Comparison of ENCODE assay signal across 17 mouse cellular contexts in the genomic region with DNA sequence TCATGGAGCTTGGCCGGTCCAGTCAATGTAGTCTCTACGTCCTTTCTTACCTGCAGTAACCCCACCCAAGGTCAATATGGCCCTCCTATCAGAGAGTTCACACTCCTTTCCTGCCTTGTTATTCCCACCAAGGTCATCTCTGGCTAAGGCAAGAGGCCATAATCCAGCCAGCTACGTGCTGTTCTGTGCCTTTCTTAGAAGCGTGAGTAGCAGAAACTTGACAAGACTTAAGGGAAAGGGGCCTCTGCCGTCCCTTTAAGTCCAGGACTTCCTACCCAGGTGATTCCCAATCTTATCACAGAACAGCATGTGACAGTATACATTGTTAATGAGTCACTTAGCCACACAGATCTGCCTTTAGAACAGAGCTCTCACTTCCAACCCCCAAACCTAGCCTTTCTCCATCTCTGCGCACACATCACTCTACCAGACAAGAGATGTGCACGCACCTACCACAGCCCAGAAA. TPM values are rescaled to one million over a fixed set of nuclear protein-coding genes. Genes with fewer than 3 reads are reported as not detected.
DNase-seq lines count a peak whose midpoint lies in the region; ATAC-seq lines count a peak whose summit lies in the region.
"Had no signal": no experiment of that assay in that cellular context is flagged by ENCODE, and none has a peak within 500 bp of the region (broad histone marks: within the 10 kb centered on the region; RNA-seq: fewer than 3 reads in every experiment).

No protein-coding gene starts in this region.

- H3K27ac ChIP-seq in lung, embryonic 16.5 days (ENCODE audit: low read length) = peak overlapping the region; percentile 87
- peak overlapping the region; percentile 32; the same call in 1 of the 2 replicates for H3K27ac ChIP-seq in liver, embryonic 12.5 days
- peak overlapping the region; percentile 63 for H3K27ac ChIP-seq in stomach, embryonic 16.5 days (ENCODE audit: low read length)
- H3K27ac ChIP-seq: layer of hippocampus, adult 2 months; neural tube, embryonic 12.5 days had no signal

- H3K9ac ChIP-seq in lung, embryonic 16.5 days (ENCODE audit: low read length) = no peak overlapping the region
- no peak overlapping the region for H3K9ac ChIP-seq in liver, embryonic 12.5 days
- no peak overlapping the region for H3K9ac ChIP-seq in stomach, embryonic 16.5 days (ENCODE audit: low read length)
- H3K9ac ChIP-seq: forebrain, embryonic 12.5 days; neural tube, embryonic 12.5 days had no signal

- H3K4me3 ChIP-seq in lung, embryonic 16.5 days (ENCODE audit: low read length) = no peak overlapping the region
- H3K4me3 ChIP-seq in liver, embryonic 12.5 days = no peak overlapping the region
- H3K4me3 ChIP-seq in stomach, embryonic 16.5 days (replicated peaks; ENCODE audit: low read length) = no peak overlapping the region
- H3K4me3 ChIP-seq: forebrain, embryonic 12.5 days; layer of hippocampus, adult 2 months; neural tube, embryonic 12.5 days had no signal

- H3K9me3 ChIP-seq in lung, embryonic 16.5 days (ENCODE audit: control insufficient read depth, low read length) = no peaks in the 10 kb centered on the region
- no peaks in the 10 kb centered on the region for H3K9me3 ChIP-seq in liver, embryonic 12.5 days (replicated peaks)
- no peaks in the 10 kb centered on the region for H3K9me3 ChIP-seq in stomach, embryonic 16.5 days (replicated peaks; ENCODE audit: control insufficient read depth, low read length)
- H3K9me3 ChIP-seq: forebrain, embryonic 12.5 days; neural tube, embryonic 12.5 days had no signal

- H3K4me1 ChIP-seq in lung, embryonic 16.5 days (replicated peaks; ENCODE audit: control insufficient read depth, insufficient read depth, low read length) = peaks cover 23% of the 10 kb centered on the region
- H3K4me1 ChIP-seq in liver, embryonic 12.5 days = peaks cover 38% of the 10 kb centered on the region
- H3K4me1 ChIP-seq in stomach, embryonic 16.5 days (ENCODE audit: control insufficient read depth, insufficient read depth, low read length) = peaks cover 10% of the 10 kb centered on the region

- intact Hi-C loops in heart, postnatal 14 days (cut with DNase I) = no loop called here

- H3K4me2 ChIP-seq in lung, embryonic 16.5 days (ENCODE audit: low read depth, low read length) = no peak overlapping the region
- H3K4me2 ChIP-seq in liver, embryonic 12.5 days = no peak overlapping the region
- H3K4me2 ChIP-seq in stomach, embryonic 16.5 days (ENCODE audit: low read depth, low read length) = no peak overlapping the region; the same call in 1 of the 2 replicates
- H3K4me2 ChIP-seq: forebrain, embryonic 12.5 days; neural tube, embryonic 12.5 days had no signal

- H3K27me3 ChIP-seq in lung, embryonic 16.5 days (ENCODE audit: control insufficient read depth, insufficient read depth, low read depth, low read length) = no peaks in the 10 kb centered on the region
- H3K27me3 ChIP-seq in liver, embryonic 12.5 days (replicated peaks) = no peaks in the 10 kb centered on the region
- no peaks in the 10 kb centered on the region for H3K27me3 ChIP-seq in stomach, embryonic 16.5 days (ENCODE audit: control insufficient read depth, insufficient read depth, low read length)
- H3K27me3 ChIP-seq: forebrain, embryonic 12.5 days; neural tube, embryonic 12.5 days had no signal

- H3K36me3 ChIP-seq in lung, embryonic 16.5 days (ENCODE audit: control insufficient read depth, insufficient read depth, low read length) = 0 out of 2 replicates have a peak, but pooled peaks cover 2% of the 10 kb centered on the region
- H3K36me3 ChIP-seq in liver, embryonic 12.5 days = 0 out of 2 replicates have a peak, but pooled peaks cover 7% of the 10 kb centered on the region
- H3K36me3 ChIP-seq in stomach, embryonic 16.5 days (ENCODE audit: control insufficient read depth, insufficient read depth, low read length) = 0 out of 2 replicates have a peak, but pooled peaks cover 2% of the 10 kb centered on the region
- H3K36me3 ChIP-seq: neural tube, embryonic 12.5 days had no signal

- ATAC-seq in lung, embryonic 16.5 days (ENCODE audit: low read depth) = no peak
- peak; percentile 13; the same call in 1 of the 2 replicates for ATAC-seq in liver, embryonic 12.5 days
- peak; percentile 79 for ATAC-seq in stomach, embryonic 16.5 days (ENCODE audit: insufficient read depth, low FRiP score)

- DNase-seq in heart, adult 11 months = peak; percentile 78
- DNase-seq in heart, postnatal 14 days = no peak
- no peak for DNase-seq in lung, postnatal 36 days
- no peak for DNase-seq in cerebellum, postnatal 14 days
- DNase-seq in cerebellum, adult 9-11 months = no peak
- DNase-seq: adrenal gland, adult 8-10 months; cerebellum, adult 18-20 months; embryo, embryonic 11 days; heart, postnatal 10 days; right cerebral cortex, postnatal 25 days; thymus, postnatal 25 days had no signal

- 60% methylated on average over 7 of the region's 7 CpGs for WGBS in lung, embryonic 16.5 days
- 60% methylated on average over 7 of the region's 7 CpGs for WGBS in liver, embryonic 12.5 days (ENCODE audit: insufficient replicate concordance)
- WGBS in stomach, embryonic 16.5 days = 55% methylated on average over 7 of the region's 7 CpGs

RNA-seq across cellular contexts. Expression of a gene that starts 16.9 kb away (rescaled TPM):
- 10 to 100 TPM; 22.1 to 22.6 TPM for total RNA-seq in heart, postnatal 14 days (2021)
- 25.6 and 25.8 TPM in 2 replicates for polyA plus RNA-seq in lung, embryonic 16.5 days (2015; fragmentation: Nextera tagmentation; extraction: Ambion mirVana)
- 6.5 and 7.8 TPM in 2 replicates for polyA plus RNA-seq in liver, embryonic 12.5 days (2016; fragmentation: Nextera tagmentation; extraction: Ambion mirVana)
- polyA plus RNA-seq in stomach, embryonic 16.5 days (2015; fragmentation: Nextera tagmentation; extraction: Ambion mirVana) = 22.9 and 25.4 TPM in 2 replicates

Comparison
In these comparisons a context has a peak if more than half of its experiments do, and no peak if none do; other contexts are left out.
1. H3K27ac ChIP-seq: peak in every context shown above with its lines; median percentile 87 in lung, embryonic 16.5 days; 63 in stomach, embryonic 16.5 days; 32 in liver, embryonic 12.5 days.